Mouse (Mus musculus) mesoderm, embryonic 11.5 days (tissue): ENCODE results near the gene Gltpd2.
"Not testable (repeated sequence)": the region's sequence is repeated elsewhere in the genome, so short reads cannot be mapped to it uniquely, and the experiment has no call there.

Source experiments
- DNase-seq: peaks from one replicate; pipeline ENCODE4 v3.0.0-alpha.2; 2012; ENCODE audit warnings: low read depth, low spot score

Gene Gltpd2

GRCm38 (mm10) chr11:70518923-70519322 is at the start of gene Gltpd2:
Gene Gltpd2 (plus strand): TSS chr11:70519196.
- DNase-seq: no peak

- DNase-seq: no peak
Measured at GRCm38 (mm10) chr11:70469764-70470163, 49.2 kb upstream of the Gltpd2 start.

GRCm38 (mm10) chr11:70472716-70473115 is 46.3 kb upstream of the Gltpd2 start:
- DNase-seq: no peak

- not testable (repeated sequence) for DNase-seq
Measured at GRCm38 (mm10) chr11:70473291-70473690, 45.7 kb upstream of the Gltpd2 start.

- no peak for DNase-seq
Measured at GRCm38 (mm10) chr11:70474872-70475534, 44.0 kb upstream of the Gltpd2 start.

- DNase-seq: no peak
Measured at GRCm38 (mm10) chr11:70485498-70485897, 33.5 kb upstream of the Gltpd2 start.

- no peak for DNase-seq
Measured at GRCm38 (mm10) chr11:70487816-70488215, 31.2 kb upstream of the Gltpd2 start.

GRCm38 (mm10) chr11:70489138-70489537 is 29.9 kb upstream of the Gltpd2 start:
- DNase-seq: no peak

- DNase-seq: no peak
Measured at GRCm38 (mm10) chr11:70489684-70490083, 29.3 kb upstream of the Gltpd2 start.

- no peak for DNase-seq
Measured at GRCm38 (mm10) chr11:70499566-70500475, 19.2 kb upstream of the Gltpd2 start.

GRCm38 (mm10) chr11:70500476-70500812 is 18.6 kb upstream of the Gltpd2 start:
- DNase-seq: no peak

- DNase-seq: no peak
Measured at GRCm38 (mm10) chr11:70502018-70502417, 17.0 kb upstream of the Gltpd2 start.

GRCm38 (mm10) chr11:70504970-70505369 is 14.0 kb upstream of the Gltpd2 start, which contains the start of gene Tm4sf5:
Gene Tm4sf5 (plus strand): TSS chr11:70505244.
- DNase-seq: no peak

GRCm38 (mm10) chr11:70506385-70506784 is 12.6 kb upstream of the Gltpd2 start:
- peak; percentile 62 for DNase-seq

GRCm38 (mm10) chr11:70506962-70507515 is 12.0 kb upstream of the Gltpd2 start:
- DNase-seq: no peak

GRCm38 (mm10) chr11:70509753-70510564 is 9.0 kb upstream of the Gltpd2 start:
- DNase-seq: peak; percentile 30

GRCm38 (mm10) chr11:70511242-70511641 is 7.8 kb upstream of the Gltpd2 start:
- DNase-seq: no peak

GRCm38 (mm10) chr11:70511825-70512224 is 7.2 kb upstream of the Gltpd2 start:
- no peak for DNase-seq

GRCm38 (mm10) chr11:70512709-70513342 is 6.2 kb upstream of the Gltpd2 start:
- DNase-seq: no peak

- DNase-seq: no peak
Measured at GRCm38 (mm10) chr11:70513520-70513919, 5.5 kb upstream of the Gltpd2 start.

GRCm38 (mm10) chr11:70514288-70514687 is 4.7 kb upstream of the Gltpd2 start, which contains the start of gene Vmo1:
Gene Vmo1 (minus strand): TSS chr11:70514616.
- no peak for DNase-seq
